Mouse (Mus musculus) spleen, postnatal 4 days (tissue): ENCODE measurements around the gene Gzmf.
"Not testable (repeated sequence)": the region's sequence is repeated elsewhere in the genome, so short reads cannot be mapped to it uniquely, and the experiment has no call there.

Experiments
- DNase-seq, 2 experiments: peaks; one replicate each; pipeline ENCODE4 v3.0.0; 2022; ENCODE audit warnings: low spot score in 2 of 2

The Gzmf gene

GRCm38 (mm10) chr14:56211317-56211716 lies at the start of gene Gzmf:
Gene Gzmf (minus strand): TSS chr14:56211417.
- DNase-seq: no peak

GRCm38 (mm10) chr14:56240409-56240808 lies 29.2 kb upstream of the Gzmf start:
- no peak for DNase-seq

- DNase-seq: no peak
These were observed 23.3 kb upstream of the Gzmf start, which contains the start of gene Gzmc for GRCm38 (mm10) chr14:56234556-56234955. Gene Gzmc (minus strand): TSS chr14:56234656.

- no peak for DNase-seq
These were observed 5.6 kb downstream of the Gzmf start for GRCm38 (mm10) chr14:56205613-56206012.

- peak in 1 of 2 experiments; percentile 61 for DNase-seq
These were observed 6.2 kb downstream of the Gzmf start for GRCm38 (mm10) chr14:56205021-56205420.

- peak; percentile 43 to 80 for DNase-seq
These were observed 7.2 kb downstream of the Gzmf start for GRCm38 (mm10) chr14:56203975-56204374.

GRCm38 (mm10) chr14:56186946-56187345 lies 24.3 kb downstream of the Gzmf start:
- no peak for DNase-seq

- peak in 1 of 2 experiments; percentile 51 for DNase-seq
These were observed 24.7 kb downstream of the Gzmf start for GRCm38 (mm10) chr14:56186521-56186920.

GRCm38 (mm10) chr14:56177651-56178050 lies 33.6 kb downstream of the Gzmf start:
- peak; percentile 27 to 74 for DNase-seq

GRCm38 (mm10) chr14:56174499-56174898 lies 36.7 kb downstream of the Gzmf start, which contains the start of gene Gzmn:
Gene Gzmn (minus strand): TSS chr14:56174599.
- DNase-seq: no peak

GRCm38 (mm10) chr14:56173396-56173795 lies 37.8 kb downstream of the Gzmf start:
- DNase-seq: peak in 1 of 2 experiments; percentile 5

GRCm38 (mm10) chr14:56172744-56173143 lies 38.5 kb downstream of the Gzmf start:
- peak in 1 of 2 experiments; percentile 34 for DNase-seq

- no peak for DNase-seq
These were observed 43.2 kb downstream of the Gzmf start for GRCm38 (mm10) chr14:56168009-56168408.

- no peak for DNase-seq
These were observed 49.1 kb downstream of the Gzmf start for GRCm38 (mm10) chr14:56162109-56162508.

GRCm38 (mm10) chr14:56159479-56159878 lies 51.7 kb downstream of the Gzmf start, which contains the start of gene Gzmg:
Gene Gzmg (minus strand): TSS chr14:56159579.
- not testable (repeated sequence) for DNase-seq

- DNase-seq: no peak
These were observed 55.9 kb downstream of the Gzmf start for GRCm38 (mm10) chr14:56155340-56155739.
